Mouse (Mus musculus) small intestine, adult 2 months (tissue): ENCODE measurements around the gene Zfp184. TPM values are rescaled to one million over a fixed set of nuclear protein-coding genes. Genes with fewer than 3 reads are reported as not detected.

ENCODE experiments used
- H3K27ac ChIP-seq: fragments of 200-500 bp; 2 replicates; pipeline ENCODE4 v1.5.1; 2012; ENCODE audit warnings: low read depth, low read length, control low read depth, inconsistent platforms; ENCODE audit not compliant: insufficient read depth
- H3K27me3 ChIP-seq: fragments of 200-500 bp; 2 replicates; pipeline ENCODE4 v1.6.1; 2012; ENCODE audit warnings: mild to moderate bottlenecking, moderate library complexity, low read length, inconsistent platforms; ENCODE audit not compliant: control insufficient read depth, insufficient read depth
- H3K36me3 ChIP-seq: fragments of 200-500 bp; 2 replicates; pipeline ENCODE4 v1.6.1; 2012; ENCODE audit warnings: mild to moderate bottlenecking, low read length, control low read depth, inconsistent platforms; ENCODE audit not compliant: control insufficient read depth, insufficient read depth
- H3K4me1 ChIP-seq: fragments of 200-500 bp; 2 replicates; pipeline ENCODE4 v1.6.1; 2012; ENCODE audit warnings: low read length, inconsistent platforms, mixed read lengths; ENCODE audit not compliant: control insufficient read depth, insufficient read depth, insufficient read length
- H3K4me3 ChIP-seq: fragments of 200-500 bp; 2 replicates; pipeline ENCODE4 v1.5.1; 2012; ENCODE audit warnings: low read depth, mild to moderate bottlenecking, control low read depth, inconsistent platforms, low read length, moderate library complexity
- CTCF ChIP-seq: fragments of 200-500 bp; IDR thresholded peaks from 2 replicates; pipeline ENCODE4 v1.5.1; 2012; ENCODE audit warnings: low read depth, mild to moderate bottlenecking, control low read depth, inconsistent platforms, low read length, moderate library complexity, mixed read lengths; ENCODE audit not compliant: insufficient replicate concordance, insufficient read length; ENCODE audit errors: extremely low read depth
- POLR2A ChIP-seq: fragments of 200-500 bp; IDR thresholded peaks from 2 replicates; pipeline ENCODE4 v1.6.1; 2012; ENCODE audit warnings: low read depth, mild to moderate bottlenecking, control low read depth, inconsistent platforms, low read length, moderate library complexity
- WGBS: fragments of 180-500 bp; shearing (Covaris S2); methylation state at CpG from one replicate; pipeline ENCODE4 v1.1.7; 2018; 5-methylcytosine and 5-hydroxymethylcytosine counted together
- polyA plus RNA-seq: library from polyadenylated mRNA; depleted of rRNA; stranded (reverse); fragments of >200 nt; gene quantifications from 2 replicates; pipeline ENCODE4 v1.2.3, GENCODE M21; 2012

Zfp184 gene
- polyA plus RNA-seq, 1 experiment, result 0.13 TPM

DNA sequence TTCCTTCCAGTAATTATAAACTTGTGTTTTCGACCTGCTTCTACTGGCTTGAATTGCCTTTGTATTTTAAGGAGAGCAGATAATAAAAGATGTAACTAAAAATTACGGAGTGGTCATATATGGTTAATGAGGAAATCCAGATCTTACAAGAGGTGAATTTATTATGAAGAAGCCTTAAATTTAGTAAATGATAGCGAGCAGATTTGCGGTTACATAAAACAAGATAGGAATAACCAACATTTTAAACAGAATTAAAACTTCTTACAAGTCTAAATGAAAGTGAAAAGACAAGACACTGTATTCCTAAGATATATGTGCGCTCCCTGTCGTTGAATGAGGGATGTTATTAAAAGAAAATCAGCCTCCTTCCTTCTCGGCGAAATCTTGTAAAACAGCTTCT lies 50.0 kb downstream of the Zfp184 start:
- H3K4me3 ChIP-seq, result peak overlapping the region; percentile 57
- H3K36me3 ChIP-seq, result no peaks in the 10 kb centered on the region
- peaks cover 6% of the 10 kb centered on the region; the same call in 1 of the 2 replicates for H3K4me1 ChIP-seq
- H3K27ac ChIP-seq, result no peak overlapping the region
- peaks cover 52% of the 10 kb centered on the region for H3K27me3 ChIP-seq
- 8% methylated on average over 8 of the region's 8 CpGs for WGBS
- TF ChIP-seq CTCF, result no peak
- no peak for TF ChIP-seq POLR2A

DNA sequence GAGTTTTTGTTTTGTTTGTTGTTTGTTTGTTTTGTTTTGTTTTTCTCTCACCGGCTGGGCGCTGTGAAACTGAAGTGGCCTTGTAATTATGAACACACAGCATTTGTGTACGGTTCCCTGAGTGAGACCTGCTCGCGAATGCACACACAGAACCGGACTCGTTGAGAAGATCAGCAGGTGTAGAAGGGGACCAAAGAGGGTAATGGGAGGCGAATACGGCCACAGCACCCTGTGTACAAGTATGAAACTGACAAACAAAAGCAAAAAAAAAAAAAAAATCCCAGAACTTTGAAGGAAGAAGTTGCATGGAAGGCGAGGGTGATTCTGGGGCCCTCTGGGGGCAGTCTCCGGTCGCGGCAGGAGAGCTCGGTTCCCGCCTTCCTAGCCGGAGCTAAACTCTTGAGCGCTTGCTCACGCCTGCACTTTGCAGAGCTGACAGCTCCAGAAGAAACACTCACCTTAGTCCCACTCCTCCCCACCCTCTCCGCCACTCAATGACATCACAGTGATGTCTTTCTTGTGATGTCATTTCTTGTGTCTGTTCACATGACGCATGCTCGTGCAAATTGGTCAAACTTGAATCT lies 50.5 kb downstream of the Zfp184 start:
- Histone ChIP-seq H3K27ac (no peak overlapping the region), H3K27me3 (peaks cover 56% of the 10 kb centered on the region), H3K4me1 (peaks cover 6% of the 10 kb centered on the region; the same call in 1 of the 2 replicates), H3K36me3 (no peaks in the 10 kb centered on the region), H3K4me3 (peak overlapping the region; percentile 57)
- 2% methylated on average over 21 of the region's 21 CpGs for WGBS
- TF ChIP-seq CTCF, result no peak
- no peak for TF ChIP-seq POLR2A

DNA sequence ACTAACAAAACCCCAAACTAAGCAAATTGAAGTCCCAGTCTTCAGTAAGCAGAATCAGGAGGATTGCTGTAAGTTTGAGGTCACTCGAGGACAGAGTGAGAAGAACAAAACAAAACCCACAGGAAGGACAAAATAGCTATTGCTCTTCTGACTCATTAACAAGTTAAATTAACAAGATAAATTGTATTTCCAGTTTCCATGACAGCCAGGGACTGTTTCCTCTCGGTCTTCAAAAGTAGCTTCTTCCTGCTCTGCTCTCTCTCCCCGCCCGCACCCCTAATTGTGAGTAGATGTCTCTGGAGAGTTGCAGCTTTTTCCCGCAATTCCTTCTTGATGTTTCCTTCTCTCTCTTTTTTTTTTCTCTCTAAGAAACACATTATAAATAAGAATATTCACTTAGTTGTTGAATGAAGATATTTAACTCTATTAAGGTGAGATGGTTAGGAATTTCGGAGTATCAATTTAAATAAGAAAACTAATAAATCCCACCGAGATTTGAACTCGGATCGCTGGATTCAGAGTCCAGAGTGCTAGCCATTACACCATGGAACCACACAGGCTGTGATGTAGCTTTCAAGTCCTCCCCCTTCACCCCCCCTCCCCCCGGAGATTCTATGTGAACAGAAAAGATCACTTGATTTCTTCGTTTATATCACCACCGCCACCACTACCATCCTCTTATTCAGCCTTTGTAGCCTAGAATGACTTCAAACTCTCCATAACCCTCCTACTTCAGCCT lies 51.4 kb downstream of the Zfp184 start:
- H3K4me1 ChIP-seq, result peaks cover 6% of the 10 kb centered on the region; the same call in 1 of the 2 replicates
- peaks cover 56% of the 10 kb centered on the region for H3K27me3 ChIP-seq
- no peak for TF ChIP-seq CTCF
- no peak for TF ChIP-seq POLR2A
- H3K36me3 ChIP-seq, result no peaks in the 10 kb centered on the region
- H3K27ac ChIP-seq, result no peak overlapping the region
- WGBS, result 7% methylated on average over 12 of the region's 12 CpGs
- H3K4me3 ChIP-seq, result 0 out of 2 replicates have a peak overlapping the region, but pooled peaks have one; percentile 24

DNA sequence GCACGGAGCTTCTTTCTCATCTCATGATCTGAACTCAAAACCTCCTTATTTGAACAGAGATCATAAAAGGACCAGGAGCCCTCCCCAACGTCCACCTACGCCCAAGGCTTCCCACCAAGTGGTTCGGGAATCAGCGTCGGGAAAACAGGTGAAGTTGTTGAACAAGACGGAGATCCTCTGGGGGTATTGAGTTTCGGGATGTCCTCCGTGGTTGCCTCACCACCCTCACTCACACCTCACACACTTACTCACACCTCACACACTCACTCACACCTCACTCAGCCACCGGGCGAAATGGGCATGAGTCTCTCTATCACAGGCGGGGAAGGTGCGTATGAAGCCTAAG lies 51.9 kb downstream of the Zfp184 start:
- no peaks in the 10 kb centered on the region for H3K36me3 ChIP-seq
- H3K27me3 ChIP-seq, result peaks cover 59% of the 10 kb centered on the region
- TF ChIP-seq CTCF, result no peak
- no peak for TF ChIP-seq POLR2A
- peaks cover 6% of the 10 kb centered on the region; the same call in 1 of the 2 replicates for H3K4me1 ChIP-seq
- no peak overlapping the region for H3K27ac ChIP-seq
- H3K4me3 ChIP-seq, result peak overlapping the region; percentile 24
- 9% methylated on average over 13 of the region's 13 CpGs for whole genome bisulfite sequencing

DNA sequence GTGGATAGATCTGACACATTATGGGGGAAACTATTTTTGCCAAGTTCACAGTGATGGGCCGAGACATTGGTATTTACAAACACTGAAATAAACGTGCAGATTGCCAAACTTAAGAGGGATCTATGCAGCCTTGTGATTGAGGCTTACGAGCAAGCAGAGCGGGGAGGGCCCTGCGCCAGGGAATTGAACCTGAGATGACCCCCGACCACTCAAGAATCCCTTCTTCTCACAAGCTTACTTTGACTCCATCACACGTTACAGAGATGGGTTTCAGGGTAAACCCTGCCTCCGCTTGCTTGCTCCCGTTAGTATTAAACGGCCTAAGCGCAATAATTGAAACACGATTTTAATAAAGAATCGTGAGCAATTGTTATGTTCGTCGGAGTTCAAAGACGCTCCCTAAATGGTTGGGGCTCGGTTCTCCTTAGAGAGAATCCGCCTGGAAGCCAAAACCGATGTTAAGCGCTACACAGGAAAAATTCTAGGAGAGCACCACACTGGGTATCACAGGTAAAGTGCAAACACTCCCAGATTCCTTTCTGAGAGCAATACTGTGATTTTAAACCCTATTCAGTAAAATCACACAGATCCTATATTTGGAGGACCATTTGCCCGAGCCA lies 52.4 kb downstream of the Zfp184 start:
- Histone ChIP-seq H3K36me3 (no peaks in the 10 kb centered on the region), H3K27ac (no peak overlapping the region), H3K4me1 (peaks cover 6% of the 10 kb centered on the region; the same call in 1 of the 2 replicates), H3K27me3 (peaks cover 59% of the 10 kb centered on the region), H3K4me3 (no peak overlapping the region)
- TF ChIP-seq POLR2A, result no peak
- no peak for TF ChIP-seq CTCF
- 10% methylated on average over 21 of the region's 21 CpGs for WGBS

DNA sequence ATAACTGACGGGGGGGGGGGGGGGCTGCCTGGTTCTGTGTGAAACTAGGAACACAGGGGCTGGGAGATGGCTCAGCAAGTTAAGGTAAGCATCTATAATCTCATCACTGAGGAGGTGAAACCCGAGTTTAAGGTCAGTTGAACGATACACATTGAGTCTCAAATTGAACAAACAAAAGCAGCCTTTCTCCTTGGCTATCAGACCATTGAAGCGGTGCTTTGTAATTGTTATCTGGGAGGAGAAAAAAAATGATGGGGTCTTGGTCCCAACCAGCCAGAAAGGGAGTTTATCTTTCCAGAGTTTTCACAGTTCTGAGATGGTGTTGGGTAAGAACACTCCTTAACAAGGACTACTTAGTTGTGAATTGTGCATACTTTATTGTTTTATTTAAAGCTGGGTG lies 52.9 kb downstream of the Zfp184 start:
- peaks cover 56% of the 10 kb centered on the region for H3K27me3 ChIP-seq
- H3K4me3 ChIP-seq, result no peak overlapping the region
- H3K36me3 ChIP-seq, result no peaks in the 10 kb centered on the region
- H3K4me1 ChIP-seq, result peaks cover 6% of the 10 kb centered on the region; the same call in 1 of the 2 replicates
- H3K27ac ChIP-seq, result no peak overlapping the region
- 17% methylated on average over 4 of the region's 4 CpGs for WGBS
- TF ChIP-seq CTCF, result no peak
- TF ChIP-seq POLR2A, result no peak

DNA sequence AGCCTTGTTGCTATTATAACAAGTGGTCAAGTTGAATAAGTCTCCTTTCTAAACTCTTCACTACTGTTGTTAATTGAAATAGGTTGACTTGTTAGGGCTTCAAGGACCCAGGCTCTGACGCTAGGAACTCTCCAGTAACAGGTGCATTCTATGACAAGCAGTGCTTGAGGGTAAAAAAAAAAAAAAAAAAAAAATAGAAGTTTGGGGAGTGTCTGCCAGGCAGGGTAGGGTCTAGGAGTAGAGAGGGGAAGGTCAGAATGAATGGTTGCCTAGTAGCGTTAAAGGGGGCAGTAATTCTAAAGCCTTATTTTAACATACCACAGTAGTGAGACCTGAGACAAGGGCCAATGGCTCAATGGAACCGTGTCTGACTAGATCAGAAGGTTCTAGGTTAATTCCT lies 53.5 kb downstream of the Zfp184 start:
- TF ChIP-seq POLR2A, result no peak
- Histone ChIP-seq H3K4me1 (peaks cover 6% of the 10 kb centered on the region; the same call in 1 of the 2 replicates), H3K4me3 (no peak overlapping the region), H3K36me3 (no peaks in the 10 kb centered on the region), H3K27ac (no peak overlapping the region), H3K27me3 (peaks cover 61% of the 10 kb centered on the region)
- 50% methylated on average over 3 of the region's 3 CpGs for WGBS
